Mouse (Mus musculus): ENCODE data around the gene Eml6. TPM values are rescaled to one million over a fixed set of nuclear protein-coding genes. Genes with fewer than 3 reads are reported as not detected.
A peak's percentile ranks its signal among the peaks of the same experiment; 100 is the strongest.
"Not testable (repeated sequence)": the region's sequence is repeated elsewhere in the genome, so short reads cannot be mapped to it uniquely, and the experiment has no call there.

Eml6 gene
- total RNA-seq, 1 experiment, result 0.80 TPM

DNA sequence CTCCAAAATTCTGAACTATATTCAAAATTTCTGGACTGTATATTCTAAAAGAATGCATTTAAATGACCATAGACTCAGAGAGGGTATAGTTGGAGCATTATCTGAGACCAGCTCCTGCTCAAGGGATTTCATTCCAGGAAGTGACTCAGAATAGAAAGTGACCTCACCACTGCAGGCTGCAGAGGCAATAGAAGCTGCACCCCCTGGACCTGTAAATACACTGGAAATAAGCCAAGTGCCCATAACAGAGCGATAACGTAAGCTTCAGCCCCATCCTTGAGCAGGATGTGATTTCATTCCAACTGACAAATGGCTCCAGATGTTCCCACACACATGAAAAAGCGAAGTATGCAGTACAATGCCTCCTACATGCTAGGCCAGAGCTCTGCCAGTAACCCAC is 186.1 kb downstream of the Eml6 start:
- no peak overlapping the region for H3K27ac ChIP-seq (ENCODE audit: insufficient read depth, low read depth, low read length, poor library complexity, severe bottlenecking)
- no peaks in the 10 kb centered on the region for H3K4me1 ChIP-seq (ENCODE audit: control insufficient read depth in 2 of 2, insufficient read depth in 2 of 2, low read length in 2 of 2, poor library complexity in 1 of 2)
- no peak for TF ChIP-seq CHD2 (IDR thresholded peaks at IDR 0.05; ENCODE audit: low read depth, low read length)
- TF ChIP-seq MAFK (IDR thresholded peaks at IDR 0.05; ENCODE audit: insufficient read depth, low read depth, low read length), result no peak
- TF ChIP-seq HCFC1 (IDR thresholded peaks at IDR 0.05; ENCODE audit: borderline replicate concordance, insufficient read depth, low read length), result no peak
- no peak for TF ChIP-seq ZC3H11A (IDR thresholded peaks at IDR 0.05; ENCODE audit: borderline replicate concordance, low read depth, low read length)
- H3K36me3 ChIP-seq (ENCODE audit: control insufficient read depth, insufficient read depth, low read length, poor library complexity, severe bottlenecking), result no peaks in the 10 kb centered on the region
- no peak for DNase-seq (ENCODE audit: low read depth, low spot score)
- in situ Hi-C loops (cut with MboI; ENCODE audit: low sequenced_read_pairs in 2 of 2, unreplicated experiment in 2 of 2), result no loop called here
- H3K9ac ChIP-seq (ENCODE audit: insufficient read depth, low read depth, low read length, poor library complexity, severe bottlenecking), result no peak overlapping the region
- no peak overlapping the region for H3K4me3 ChIP-seq (ENCODE audit: insufficient read depth in 1 of 2, low read depth in 1 of 2, low read length in 2 of 2, poor library complexity in 1 of 2, severe bottlenecking in 1 of 2)
- no peaks in the 10 kb centered on the region for H3K9me3 ChIP-seq (ENCODE audit: control insufficient read depth, insufficient read depth, low read depth, low read length)

- Histone ChIP-seq H3K9me3 (ENCODE audit: control insufficient read depth, insufficient read depth, low read depth, low read length) (no peaks in the 10 kb centered on the region), H3K4me3 (ENCODE audit: insufficient read depth in 1 of 2, low read depth in 1 of 2, low read length in 2 of 2, poor library complexity in 1 of 2, severe bottlenecking in 1 of 2) (no peak overlapping the region), H3K27ac (ENCODE audit: insufficient read depth, low read depth, low read length, poor library complexity, severe bottlenecking) (no peak overlapping the region), H3K9ac (ENCODE audit: insufficient read depth, low read depth, low read length, poor library complexity, severe bottlenecking) (no peak overlapping the region), H3K36me3 (ENCODE audit: control insufficient read depth, insufficient read depth, low read length, poor library complexity, severe bottlenecking) (no peaks in the 10 kb centered on the region), H3K4me1 (ENCODE audit: control insufficient read depth in 2 of 2, insufficient read depth in 2 of 2, low read length in 2 of 2, poor library complexity in 1 of 2) (no peaks in the 10 kb centered on the region)
- DNase-seq (ENCODE audit: low read depth, low spot score), result no peak
- TF ChIP-seq HCFC1 (IDR thresholded peaks at IDR 0.05; ENCODE audit: borderline replicate concordance, insufficient read depth, low read length) (no peak), CHD2 (IDR thresholded peaks at IDR 0.05; ENCODE audit: low read depth, low read length) (no peak), ZC3H11A (IDR thresholded peaks at IDR 0.05; ENCODE audit: borderline replicate concordance, low read depth, low read length) (no peak), MAFK (IDR thresholded peaks at IDR 0.05; ENCODE audit: insufficient read depth, low read depth, low read length) (no peak), ZNF384 (IDR thresholded peaks at IDR 0.05; ENCODE audit: low read depth, low read length) (no peak)
- in situ Hi-C loops (cut with MboI; ENCODE audit: low sequenced_read_pairs in 2 of 2, unreplicated experiment in 2 of 2), result no loop called here
Observed at GRCm38 (mm10) chr11:29837066-29837465, 188.8 kb downstream of the Eml6 start.

DNA sequence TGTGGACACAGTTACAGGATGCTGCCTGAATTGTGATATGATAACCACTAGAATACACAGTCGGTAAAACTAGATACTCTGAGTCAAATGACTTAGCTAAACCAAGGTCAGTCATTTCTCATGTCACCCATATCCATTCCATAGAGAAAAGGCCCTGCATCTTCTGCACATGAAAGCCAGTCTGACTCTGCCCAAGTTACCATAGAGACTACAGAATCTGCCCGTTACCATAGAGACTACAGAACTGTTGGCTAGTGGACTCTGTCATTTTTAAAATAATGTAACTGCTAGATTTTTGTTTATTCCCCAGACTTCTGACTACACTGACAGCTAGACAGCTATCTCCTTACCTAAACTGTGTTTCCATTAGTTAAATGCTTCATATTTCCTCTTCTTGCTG is 198.1 kb downstream of the Eml6 start:
- in situ Hi-C loops (cut with MboI; ENCODE audit: low sequenced_read_pairs in 2 of 2, unreplicated experiment in 2 of 2), result no loop called here
- Histone ChIP-seq H3K36me3 (ENCODE audit: control insufficient read depth, insufficient read depth, low read length, poor library complexity, severe bottlenecking) (no peaks in the 10 kb centered on the region), H3K9me3 (ENCODE audit: control insufficient read depth, insufficient read depth, low read depth, low read length) (no peaks in the 10 kb centered on the region), H3K9ac (ENCODE audit: insufficient read depth, low read depth, low read length, poor library complexity, severe bottlenecking) (no peak overlapping the region), H3K27ac (ENCODE audit: insufficient read depth, low read depth, low read length, poor library complexity, severe bottlenecking) (no peak overlapping the region), H3K4me3 (ENCODE audit: insufficient read depth in 1 of 2, low read depth in 1 of 2, low read length in 2 of 2, poor library complexity in 1 of 2, severe bottlenecking in 1 of 2) (no peak overlapping the region), H3K4me1 (ENCODE audit: control insufficient read depth in 2 of 2, insufficient read depth in 2 of 2, low read length in 2 of 2, poor library complexity in 1 of 2) (no peaks in the 10 kb centered on the region; a peak in 1 of 4 replicates)
- DNase-seq (ENCODE audit: low read depth, low spot score), result no peak
- TF ChIP-seq MAFK (IDR thresholded peaks at IDR 0.05; ENCODE audit: insufficient read depth, low read depth, low read length), result no peak
- no peak for TF ChIP-seq ZC3H11A (IDR thresholded peaks at IDR 0.05; ENCODE audit: borderline replicate concordance, low read depth, low read length)
- no peak for TF ChIP-seq ZNF384 (IDR thresholded peaks at IDR 0.05; ENCODE audit: low read depth, low read length)
- TF ChIP-seq HCFC1 (IDR thresholded peaks at IDR 0.05; ENCODE audit: borderline replicate concordance, insufficient read depth, low read length), result no peak
- no peak for TF ChIP-seq CHD2 (IDR thresholded peaks at IDR 0.05; ENCODE audit: low read depth, low read length)

- TF ChIP-seq CHD2 (IDR thresholded peaks at IDR 0.05; ENCODE audit: low read depth, low read length) (no peak), ZNF384 (IDR thresholded peaks at IDR 0.05; ENCODE audit: low read depth, low read length) (no peak), ZC3H11A (IDR thresholded peaks at IDR 0.05; ENCODE audit: borderline replicate concordance, low read depth, low read length) (no peak), MAFK (IDR thresholded peaks at IDR 0.05; ENCODE audit: insufficient read depth, low read depth, low read length) (no peak), HCFC1 (IDR thresholded peaks at IDR 0.05; ENCODE audit: borderline replicate concordance, insufficient read depth, low read length) (no peak)
- no peak overlapping the region for H3K27ac ChIP-seq (ENCODE audit: insufficient read depth, low read depth, low read length, poor library complexity, severe bottlenecking)
- H3K9ac ChIP-seq (ENCODE audit: insufficient read depth, low read depth, low read length, poor library complexity, severe bottlenecking), result no peak overlapping the region
- DNase-seq (ENCODE audit: low read depth, low spot score), result no peak
- in situ Hi-C loops (cut with MboI; ENCODE audit: low sequenced_read_pairs in 2 of 2, unreplicated experiment in 2 of 2), result no loop called here
- no peaks in the 10 kb centered on the region; a peak in 1 of 4 replicates for H3K4me1 ChIP-seq (ENCODE audit: control insufficient read depth in 2 of 2, insufficient read depth in 2 of 2, low read length in 2 of 2, poor library complexity in 1 of 2)
- no peak overlapping the region for H3K4me3 ChIP-seq (ENCODE audit: insufficient read depth in 1 of 2, low read depth in 1 of 2, low read length in 2 of 2, poor library complexity in 1 of 2, severe bottlenecking in 1 of 2)
- H3K36me3 ChIP-seq (ENCODE audit: control insufficient read depth, insufficient read depth, low read length, poor library complexity, severe bottlenecking), result no peaks in the 10 kb centered on the region
- no peaks in the 10 kb centered on the region for H3K9me3 ChIP-seq (ENCODE audit: control insufficient read depth, insufficient read depth, low read depth, low read length)
Observed at GRCm38 (mm10) chr11:29826001-29826400, 199.8 kb downstream of the Eml6 start.

DNA sequence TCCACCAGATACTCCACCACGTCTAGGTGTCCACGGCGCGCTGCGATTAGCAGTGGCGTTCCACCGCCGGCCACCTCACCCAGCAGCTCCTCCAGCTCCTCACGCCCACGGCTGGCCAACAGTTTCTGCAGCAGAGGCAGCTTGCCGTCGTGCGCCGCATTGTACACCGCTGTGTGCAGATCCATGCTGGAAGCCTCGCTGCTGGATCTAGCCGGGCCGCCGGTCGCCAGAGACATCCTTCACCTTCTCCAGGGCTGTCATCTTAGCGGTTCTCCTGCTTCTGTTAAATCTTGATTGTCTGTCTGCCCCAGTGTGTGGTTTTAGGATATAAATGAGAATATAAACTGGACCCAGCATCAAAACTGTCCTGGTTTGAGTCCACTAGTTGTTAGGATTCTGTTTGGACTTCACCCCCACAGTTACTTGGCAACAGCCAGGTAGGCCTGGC is 200.5 kb downstream of the Eml6 start, which contains the start of gene 4931440F15Rik:
4931440F15Rik (minus strand) TSS at position 398 of the 448 bp plus-strand sequence.
- DNase-seq (ENCODE audit: low read depth, low spot score); H3K36me3 ChIP-seq (ENCODE audit: control insufficient read depth, insufficient read depth, low read length, poor library complexity, severe bottlenecking); H3K9ac ChIP-seq (ENCODE audit: insufficient read depth, low read depth, low read length, poor library complexity, severe bottlenecking); in situ Hi-C loops (cut with MboI; ENCODE audit: low sequenced_read_pairs in 2 of 2, unreplicated experiment in 2 of 2); H3K9me3 ChIP-seq (ENCODE audit: control insufficient read depth, insufficient read depth, low read depth, low read length); H3K4me1 ChIP-seq (ENCODE audit: control insufficient read depth in 2 of 2, insufficient read depth in 2 of 2, low read length in 2 of 2, poor library complexity in 1 of 2); H3K27ac ChIP-seq (ENCODE audit: insufficient read depth, low read depth, low read length, poor library complexity, severe bottlenecking): not testable (repeated sequence)
- peak within 1 kb of the TSS; percentile 10 to 53 for H3K4me3 ChIP-seq (ENCODE audit: insufficient read depth in 1 of 2, low read depth in 1 of 2, low read length in 2 of 2, poor library complexity in 1 of 2, severe bottlenecking in 1 of 2)

DNA sequence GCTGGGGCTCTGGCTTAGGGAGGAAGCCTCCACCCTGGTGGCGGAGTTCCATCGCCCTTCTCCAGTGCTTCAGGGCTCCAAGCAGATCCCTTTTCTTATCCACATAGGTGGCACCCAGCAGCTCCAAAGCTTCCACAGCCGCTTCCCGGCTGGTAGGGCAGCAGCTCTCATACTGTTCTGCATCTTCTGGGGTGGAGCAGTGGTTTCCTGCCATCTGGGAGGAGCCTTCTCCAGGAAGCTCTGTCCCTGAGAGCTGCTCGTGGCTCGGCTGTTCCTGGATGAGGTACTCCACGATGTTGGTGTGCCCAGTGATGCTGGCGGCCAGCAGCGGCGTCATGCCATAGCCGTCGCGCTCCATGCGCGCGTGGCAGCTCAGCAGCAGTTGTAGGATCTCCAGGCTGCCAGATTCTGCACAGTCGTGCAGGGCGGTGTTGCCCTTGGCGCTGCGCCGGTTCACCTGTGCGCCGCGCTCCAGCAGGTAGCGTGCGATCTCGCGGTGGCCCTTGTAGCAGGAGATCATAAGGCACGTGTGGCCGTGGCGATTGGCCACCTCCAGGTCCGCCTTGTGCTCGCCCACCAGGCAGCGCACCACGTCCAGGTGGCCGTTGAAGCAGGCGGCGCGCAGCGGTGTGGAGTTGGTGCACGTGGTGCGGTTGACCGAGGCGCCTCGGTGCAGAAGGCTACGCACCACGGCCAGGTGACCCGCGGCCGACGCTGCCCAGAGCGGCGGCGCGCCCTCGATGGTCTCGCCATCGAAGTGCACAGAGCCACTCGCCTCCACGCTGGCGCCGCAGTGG is 201.2 kb downstream of the Eml6 start:
- H3K9ac ChIP-seq (ENCODE audit: insufficient read depth, low read depth, low read length, poor library complexity, severe bottlenecking); H3K36me3 ChIP-seq (ENCODE audit: control insufficient read depth, insufficient read depth, low read length, poor library complexity, severe bottlenecking); H3K9me3 ChIP-seq (ENCODE audit: control insufficient read depth, insufficient read depth, low read depth, low read length); in situ Hi-C loops (cut with MboI; ENCODE audit: low sequenced_read_pairs in 2 of 2, unreplicated experiment in 2 of 2); H3K27ac ChIP-seq (ENCODE audit: insufficient read depth, low read depth, low read length, poor library complexity, severe bottlenecking); H3K4me1 ChIP-seq (ENCODE audit: control insufficient read depth in 2 of 2, insufficient read depth in 2 of 2, low read length in 2 of 2, poor library complexity in 1 of 2): not testable (repeated sequence)
- peak overlapping the region; percentile 10 to 53 for H3K4me3 ChIP-seq (ENCODE audit: insufficient read depth in 1 of 2, low read depth in 1 of 2, low read length in 2 of 2, poor library complexity in 1 of 2, severe bottlenecking in 1 of 2)
- peak; percentile 22 for DNase-seq (ENCODE audit: low read depth, low spot score)
